ENCODE assay signal across 8 mouse cellular contexts in genomic region chr17:36257241-36257947, GRCm38 (mm10). TPM values are rescaled to one million over a fixed set of nuclear protein-coding genes. Genes with fewer than 3 reads are reported as not detected.
DNase-seq lines count a peak whose midpoint lies in the region; ATAC-seq and TF ChIP-seq lines count a peak whose summit lies in the region.

No protein-coding gene starts in this region.

- peak overlapping the region; percentile 87 for H3K4me3 ChIP-seq in heart, embryonic 11.5 days (ENCODE audit: low read depth, low read length)
- H3K4me3 ChIP-seq in kidney, embryonic 16.5 days (ENCODE audit: low read length): peak overlapping the region; percentile 87

- no peaks in the 10 kb centered on the region for H3K9me3 ChIP-seq in heart, embryonic 11.5 days (replicated peaks; ENCODE audit: control insufficient read depth, low read length)
- H3K9me3 ChIP-seq in kidney, embryonic 16.5 days (ENCODE audit: low read length): no peaks in the 10 kb centered on the region

- H3K4me1 ChIP-seq in heart, embryonic 11.5 days (ENCODE audit: control insufficient read depth, insufficient read depth, low read length): peaks cover 8% of the 10 kb centered on the region
- H3K4me1 ChIP-seq in kidney, embryonic 16.5 days (ENCODE audit: insufficient read depth, low read length): peaks cover 10% of the 10 kb centered on the region

- H3K9ac ChIP-seq in heart, embryonic 11.5 days (ENCODE audit: low read depth, low read length): peak overlapping the region; percentile 84
- peak overlapping the region; percentile 82 for H3K9ac ChIP-seq in kidney, embryonic 16.5 days (replicated peaks; ENCODE audit: low read length)

- peak; percentile 77 to 78 for DNase-seq in B cell, adult 2 months
- DNase-seq in brain, embryonic 14.5 days (ENCODE audit: low read depth): peak; percentile 91
- peak; percentile 77 for DNase-seq in liver
- DNase-seq in spleen, postnatal 36 days (ENCODE audit: low spot score in 2 of 2): peak; percentile 78

- peaks cover 17% of the 10 kb centered on the region for H3K36me3 ChIP-seq in heart, embryonic 11.5 days (ENCODE audit: control insufficient read depth, insufficient read depth, low read length)
- H3K36me3 ChIP-seq in kidney, embryonic 16.5 days (ENCODE audit: insufficient read depth, low read length): peaks cover 28% of the 10 kb centered on the region

- peak; percentile 49; the same call in 1 of the 2 replicates for TF ChIP-seq POLR2A in brain, embryonic 14.5 days (IDR thresholded peaks at IDR 0.05; ENCODE audit: borderline replicate concordance, extremely low read depth, insufficient read depth, insufficient read length, poor library complexity, severe bottlenecking)

- WGBS in heart, embryonic 11.5 days (ENCODE audit: insufficient replicate concordance): under 1% methylated on average over 37 of the region's 37 CpGs
- WGBS in kidney, embryonic 16.5 days: under 1% methylated on average over 37 of the region's 37 CpGs

- peak overlapping the region; percentile 64 for H3K4me2 ChIP-seq in heart, embryonic 11.5 days
- peak overlapping the region; percentile 53 for H3K4me2 ChIP-seq in kidney, embryonic 16.5 days (replicated peaks; ENCODE audit: low read depth, low read length)

- ATAC-seq in erythroid progenitor cell, adult 5-6 weeks (replicated peaks; ENCODE audit: low FRiP score, poor library complexity, severe bottlenecking): peak; percentile 93
- peak; percentile 90 for ATAC-seq in heart, embryonic 11.5 days (replicated peaks; ENCODE audit: insufficient number of reproducible peaks, low FRiP score, low TSS enrichment)
- peak; percentile 96 for ATAC-seq in kidney, embryonic 16.5 days (ENCODE audit: low FRiP score, low TSS enrichment)
- ATAC-seq in monocyte, adult 5-6 weeks (replicated peaks; ENCODE audit: insufficient number of reproducible peaks, low FRiP score, low TSS enrichment, poor library complexity, severe bottlenecking): peak; percentile 73

- TF ChIP-seq CTCF in brain, embryonic 14.5 days (IDR thresholded peaks at IDR 0.05; ENCODE audit: borderline replicate concordance, extremely low read depth, insufficient read depth, insufficient read length): peak; percentile 66; the same call in 1 of the 2 replicates

- peak overlapping the region; percentile 80 for H3K27ac ChIP-seq in heart, embryonic 11.5 days (ENCODE audit: low read depth, low read length)
- peak overlapping the region; percentile 78 for H3K27ac ChIP-seq in kidney, embryonic 16.5 days (ENCODE audit: low read length)

- 0 out of 2 replicates have a peak, but pooled peaks cover 2% of the 10 kb centered on the region for H3K27me3 ChIP-seq in heart, embryonic 11.5 days (ENCODE audit: control insufficient read depth, insufficient read depth, low read length)
- no peaks in the 10 kb centered on the region for H3K27me3 ChIP-seq in kidney, embryonic 16.5 days (ENCODE audit: insufficient read depth, low read length)

RNA-seq across cellular contexts. Expression of gene Rpp21, which starts 0.5 kb away (rescaled TPM):
- 76.1 and 111 TPM in 2 replicates for polyA plus RNA-seq in brain, embryonic 14.5 days (2012; rRNA removed)
- 63.7 and 66.0 TPM in 2 replicates for total RNA-seq in erythroid progenitor cell, adult 5-6 weeks (2015; ENCODE audit: low replicate concordance)
- 11.8 TPM in 2 replicates for total RNA-seq in erythroid progenitor cell, adult 5-6 weeks (2017; ENCODE audit: low replicate concordance)
- 97.9 and 100 TPM in 2 replicates for polyA plus RNA-seq in heart, embryonic 11.5 days (2014; fragmentation: Nextera tagmentation; extraction: Ambion mirVana)
- 107 and 110 TPM in 2 replicates for polyA plus RNA-seq in kidney, embryonic 16.5 days (2015; fragmentation: Nextera tagmentation; extraction: Ambion mirVana)
- 51.0 to 53.1 TPM (median 52.6 TPM) in 3 replicates for total RNA-seq in monocyte, adult 5-6 weeks (2017)

RNA-seq across cellular contexts. Expression of gene Trim39, which starts 14.7 kb away (rescaled TPM):
- 45.9 and 47.9 TPM in 2 replicates for polyA plus RNA-seq in brain, embryonic 14.5 days (2012; rRNA removed)
- 25.6 and 29.9 TPM in 2 replicates for total RNA-seq in erythroid progenitor cell, adult 5-6 weeks (2015; ENCODE audit: low replicate concordance)
- total RNA-seq in erythroid progenitor cell, adult 5-6 weeks (2017; ENCODE audit: low replicate concordance): 37.4 and 40.9 TPM in 2 replicates
- polyA plus RNA-seq in heart, embryonic 11.5 days (2014; fragmentation: Nextera tagmentation; extraction: Ambion mirVana): 9.1 and 9.6 TPM in 2 replicates
- 18.4 and 19.8 TPM in 2 replicates for polyA plus RNA-seq in kidney, embryonic 16.5 days (2015; fragmentation: Nextera tagmentation; extraction: Ambion mirVana)
- total RNA-seq in monocyte, adult 5-6 weeks (2017): 36.0 to 56.8 TPM (median 40.5 TPM) in 3 replicates

RNA-seq across cellular contexts. Expression of gene H2-M10.2, which starts 28.9 kb away (rescaled TPM):
- polyA plus RNA-seq in brain, embryonic 14.5 days (2012; rRNA removed): not detected in 2 replicates
- total RNA-seq in erythroid progenitor cell, adult 5-6 weeks (2015; ENCODE audit: low replicate concordance): not detected in 2 replicates
- not detected in 2 replicates for total RNA-seq in erythroid progenitor cell, adult 5-6 weeks (2017; ENCODE audit: low replicate concordance)
- not detected in 2 replicates for polyA plus RNA-seq in heart, embryonic 11.5 days (2014; fragmentation: Nextera tagmentation; extraction: Ambion mirVana)
- polyA plus RNA-seq in kidney, embryonic 16.5 days (2015; fragmentation: Nextera tagmentation; extraction: Ambion mirVana): 0.15 TPM in 1 of 2 replicates, not detected in the other
- total RNA-seq in monocyte, adult 5-6 weeks (2017): not detected in 3 replicates

Comparison
In these comparisons a context has a peak if more than half of its experiments do, and no peak if none do; other contexts are left out.
1. Peak in every context shown above with its lines: DNase-seq, ATAC-seq, H3K4me3 ChIP-seq and H3K27ac ChIP-seq.